Mouse (Mus musculus) heart, postnatal 14 days (tissue): ENCODE data around the gene Tmem51. TPM values are rescaled to one million over a fixed set of nuclear protein-coding genes. Genes with fewer than 3 reads are reported as not detected.
"Not testable (repeated sequence)": the region's sequence is repeated elsewhere in the genome, so short reads cannot be mapped to it uniquely, and the experiment has no call there.

Experiments used
- DNase-seq, 2 experiments: peaks; one replicate each; pipeline ENCODE4 v3.0.0; 2021 to 2022
- intact Hi-C: fragments of 180-260 bp; cut with DNase I; formaldehyde crosslinking; loops from one replicate; pipeline ENCODE4 v1.15.1; 2025
- total RNA-seq, 2 experiments: library from RNA; stranded (reverse); gene quantifications; 2 replicates each; pipeline ENCODE4 v1.2.3; 2021

The Tmem51 gene
- total RNA-seq, 2 experiments from 2014 or later: 12.0 to 12.7 TPM

DNA sequence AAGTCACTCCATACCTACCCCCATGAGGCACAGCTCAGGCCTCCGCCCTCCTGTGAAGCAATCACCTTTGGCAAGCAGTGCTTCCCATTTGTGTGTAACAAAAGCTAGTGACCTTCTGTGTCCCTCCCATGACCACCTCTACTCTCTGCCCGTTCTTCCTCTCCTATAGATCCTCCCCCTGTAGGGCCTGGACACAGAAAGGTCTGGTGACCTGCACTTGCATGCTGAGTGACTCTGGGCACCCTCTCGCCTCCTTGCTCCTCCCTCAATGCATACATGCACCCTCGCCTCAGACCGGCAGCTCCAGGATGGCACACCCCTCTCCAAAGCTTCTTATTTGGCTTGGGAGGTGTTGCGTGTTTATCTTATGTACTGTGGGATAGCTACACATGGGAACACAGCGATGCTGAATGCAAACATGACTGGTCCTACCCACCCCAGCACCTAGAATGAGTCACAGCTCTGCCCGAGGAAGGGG, 21.0 kb downstream of the Tmem51 start:
- no peak for DNase-seq
- intact Hi-C loops: no loop called here

DNA sequence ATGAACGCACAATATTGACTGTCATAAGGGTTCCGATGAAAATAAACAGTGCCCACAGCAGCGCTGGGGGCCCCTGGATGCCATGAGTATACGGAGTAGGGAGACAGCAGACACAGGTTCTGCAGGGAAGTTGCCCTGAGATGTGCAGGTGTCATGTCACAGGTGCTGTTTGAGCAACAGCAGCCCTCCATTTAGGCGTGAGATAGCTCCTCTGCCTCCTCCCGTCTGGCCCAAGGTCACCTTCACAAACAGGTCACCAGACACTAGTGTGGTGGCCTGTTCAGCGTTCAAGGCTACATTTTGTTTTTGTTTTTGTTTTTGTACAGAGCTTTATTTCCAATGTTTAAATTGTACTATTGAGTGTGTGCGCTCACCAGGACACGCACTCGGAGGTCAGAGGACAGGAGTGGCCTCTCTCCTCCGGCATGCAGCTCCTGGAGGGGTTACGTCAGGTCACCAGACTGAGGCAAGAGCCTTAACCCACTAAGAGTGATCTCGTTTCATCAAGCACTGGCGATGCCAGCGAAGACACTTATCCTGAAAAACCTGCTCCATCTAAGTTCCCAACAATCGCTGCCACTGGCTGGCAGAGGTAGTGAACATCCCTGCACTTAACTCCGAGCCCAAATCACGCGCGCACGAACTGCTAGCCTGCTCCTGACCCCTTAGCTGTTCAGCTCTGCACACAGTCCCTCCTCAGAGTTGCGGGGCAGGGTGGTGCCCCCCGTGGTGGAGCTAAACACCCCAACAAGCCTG, 22.4 kb downstream of the Tmem51 start:
- DNase-seq: no peak
- intact Hi-C loops: no loop called here

DNA sequence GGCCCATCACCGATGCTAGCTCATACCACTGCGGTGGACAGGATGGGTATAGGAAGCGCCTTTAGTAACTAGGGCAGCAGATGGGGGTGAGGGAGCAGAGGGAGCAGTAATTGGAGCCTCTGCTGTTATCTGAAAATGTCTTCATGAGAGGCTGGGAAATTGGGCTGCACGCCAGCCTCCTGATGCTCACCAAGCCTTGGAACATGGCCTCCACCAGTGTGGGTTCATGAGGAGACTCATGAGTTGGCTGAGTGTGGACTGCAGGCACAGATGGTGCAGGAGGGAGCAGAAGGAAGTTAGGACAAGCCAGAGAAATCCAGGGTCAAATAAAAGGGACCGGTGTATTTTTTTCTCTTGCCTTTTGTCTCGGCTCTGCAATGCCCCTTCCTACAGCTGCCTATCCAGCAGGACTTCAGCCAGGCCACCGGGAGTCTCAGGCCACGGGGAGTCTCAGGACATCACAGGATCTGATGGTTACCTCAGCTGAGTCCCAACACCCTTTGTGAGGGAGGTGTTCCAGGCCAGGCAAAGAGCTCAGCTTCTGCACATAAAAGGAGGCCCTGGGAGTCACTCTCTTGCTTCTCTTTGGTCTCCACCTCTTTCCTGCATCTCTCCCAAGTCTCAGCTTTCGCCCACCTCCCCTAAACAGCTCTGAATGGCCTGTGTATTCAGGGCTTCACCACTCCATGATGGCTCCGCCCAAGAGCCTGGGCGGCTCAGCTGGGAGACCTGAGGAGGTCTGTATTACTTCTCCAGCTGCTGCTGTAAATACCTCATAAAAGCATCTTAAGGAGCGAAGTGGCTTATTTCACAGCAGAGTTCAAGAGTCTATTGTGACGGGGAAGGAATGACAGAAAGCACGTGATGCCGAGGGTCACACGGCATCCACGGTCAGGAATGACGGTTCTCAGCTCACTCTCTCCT, 23.4 kb downstream of the Tmem51 start:
- DNase-seq: peak; percentile 60 to 75
- intact Hi-C loops: no loop called here

DNA sequence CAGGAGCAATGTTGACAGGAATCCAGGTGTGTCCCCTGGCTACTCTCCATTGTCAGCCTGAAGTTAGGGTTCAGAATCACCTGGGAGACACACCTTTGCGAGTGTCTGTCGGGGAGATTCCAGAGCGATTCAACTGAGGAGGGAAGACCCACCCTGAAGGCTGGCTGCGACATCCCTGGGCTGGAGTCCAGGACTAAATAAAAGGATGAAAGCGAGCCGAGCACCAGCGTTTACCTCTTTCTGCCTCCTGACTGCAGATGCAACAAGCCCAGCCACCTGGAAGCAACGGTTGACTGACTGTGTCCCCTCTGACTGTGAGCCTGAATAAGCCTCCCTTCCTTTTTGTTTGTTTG, 24.3 kb downstream of the Tmem51 start:
- intact Hi-C loops: no loop called here
- DNase-seq: no peak

DNA sequence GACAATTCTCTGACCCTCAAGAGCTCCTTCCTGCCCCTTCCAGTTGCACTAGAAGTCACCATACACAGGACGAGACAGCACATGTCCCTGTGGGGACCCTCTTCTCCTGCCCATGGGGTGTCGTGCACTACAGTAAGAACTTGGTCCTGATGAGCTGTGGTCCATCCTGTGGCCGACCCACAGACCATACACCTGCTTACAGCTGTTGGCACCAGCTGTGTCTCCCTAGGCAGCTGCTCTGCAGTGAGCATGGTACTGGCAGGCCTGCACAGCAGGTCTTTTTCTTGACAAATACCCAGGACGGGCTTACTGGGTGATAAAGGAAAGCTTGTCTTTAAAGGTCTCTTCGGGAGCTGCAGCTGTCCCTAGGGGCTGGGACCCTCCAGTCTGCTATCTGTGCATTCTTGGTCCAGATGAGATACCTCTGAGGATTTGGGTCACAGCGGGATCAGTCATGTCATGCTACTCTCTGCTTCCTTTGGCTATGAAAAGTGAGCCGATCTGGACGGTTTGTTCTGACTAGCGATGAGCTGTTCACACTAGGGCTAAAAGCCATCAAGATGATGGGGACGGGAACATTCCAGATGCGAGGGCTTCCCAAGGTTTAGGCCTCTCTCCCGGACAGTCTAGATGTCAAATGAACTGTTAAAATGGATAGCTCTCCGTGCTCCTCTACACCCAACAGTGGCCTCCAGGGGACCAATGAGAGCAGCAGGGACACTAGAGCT, 24.8 kb downstream of the Tmem51 start:
- intact Hi-C loops: no loop called here

DNA sequence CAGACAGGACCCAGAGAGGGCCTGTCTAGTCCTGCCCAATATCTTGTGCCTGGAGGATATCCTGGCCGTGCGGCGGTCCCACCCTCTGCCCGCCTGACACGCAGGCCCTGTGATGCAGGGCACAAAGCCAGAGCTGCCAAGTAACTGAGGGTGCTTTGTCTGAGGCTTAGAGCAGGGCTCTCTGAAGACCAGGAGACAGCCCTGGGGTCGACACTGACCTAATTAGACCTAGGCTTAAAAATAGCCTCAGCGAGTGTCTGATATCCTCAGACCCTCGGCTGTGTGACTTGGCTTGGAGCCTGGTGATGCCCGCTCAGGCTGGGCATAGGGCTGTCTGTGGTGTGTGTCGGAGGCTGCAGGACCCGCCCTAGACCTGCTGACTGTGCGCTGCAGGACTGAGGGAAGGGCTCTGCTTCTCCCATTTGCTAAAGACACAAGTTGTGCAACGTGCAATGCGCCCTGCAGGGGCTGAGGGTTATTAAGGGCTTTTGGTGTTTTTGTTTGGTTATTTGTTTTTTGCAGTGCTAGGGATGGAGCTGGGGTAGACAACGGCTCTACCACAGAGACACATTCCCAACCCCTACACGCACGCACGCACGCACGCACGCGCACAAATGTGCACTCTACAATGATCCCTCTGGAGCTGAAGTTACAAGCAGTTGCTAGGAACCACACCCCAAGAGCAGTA, 26.4 kb downstream of the Tmem51 start:
- intact Hi-C loops: no loop called here
- DNase-seq: peak; percentile 53 to 60

More for the DNA sequence above, 24.8 kb downstream of the Tmem51 start:
- DNase-seq: no peak

DNA sequence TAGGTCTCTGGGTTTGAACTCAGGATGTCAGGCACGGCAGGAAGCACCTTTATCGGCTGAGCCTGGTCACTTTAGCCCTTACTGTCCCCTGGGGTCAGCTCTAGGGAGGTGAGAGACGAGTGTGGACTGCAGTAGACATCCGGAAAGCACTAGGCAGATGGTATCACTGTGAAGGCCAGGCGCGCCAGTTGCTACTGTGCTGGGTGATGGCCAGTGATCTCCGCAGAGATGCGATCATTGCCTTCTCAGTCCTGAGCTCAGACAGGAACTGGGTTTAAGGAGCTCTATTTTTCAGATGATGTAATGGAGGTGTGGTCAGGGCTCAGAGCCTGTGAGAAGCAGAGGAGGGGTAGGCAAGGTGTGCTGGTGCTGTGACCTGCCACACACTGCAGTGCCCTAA, 28.5 kb downstream of the Tmem51 start:
- DNase-seq: no peak
- intact Hi-C loops: no loop called here

DNA sequence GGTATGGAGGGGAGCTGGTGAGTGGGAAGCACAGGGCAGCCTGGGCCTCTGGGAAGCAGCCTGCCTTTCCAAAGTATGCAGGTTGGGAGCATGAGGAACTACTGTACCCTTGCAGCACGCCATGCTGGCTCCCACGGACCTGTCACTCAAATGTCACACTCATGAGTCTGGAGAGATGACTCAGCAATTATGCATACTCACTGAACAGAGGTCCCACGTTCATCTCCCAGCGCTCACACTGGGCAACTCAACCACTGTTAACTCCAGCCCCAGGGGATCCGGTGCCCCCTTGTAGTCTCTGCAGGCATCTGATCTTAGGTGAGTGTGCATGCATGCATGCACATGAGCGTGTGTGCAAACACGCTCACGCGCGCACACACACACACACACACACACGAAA, 29.5 kb downstream of the Tmem51 start:
- DNase-seq: no peak
- intact Hi-C loops: no loop called here

DNA sequence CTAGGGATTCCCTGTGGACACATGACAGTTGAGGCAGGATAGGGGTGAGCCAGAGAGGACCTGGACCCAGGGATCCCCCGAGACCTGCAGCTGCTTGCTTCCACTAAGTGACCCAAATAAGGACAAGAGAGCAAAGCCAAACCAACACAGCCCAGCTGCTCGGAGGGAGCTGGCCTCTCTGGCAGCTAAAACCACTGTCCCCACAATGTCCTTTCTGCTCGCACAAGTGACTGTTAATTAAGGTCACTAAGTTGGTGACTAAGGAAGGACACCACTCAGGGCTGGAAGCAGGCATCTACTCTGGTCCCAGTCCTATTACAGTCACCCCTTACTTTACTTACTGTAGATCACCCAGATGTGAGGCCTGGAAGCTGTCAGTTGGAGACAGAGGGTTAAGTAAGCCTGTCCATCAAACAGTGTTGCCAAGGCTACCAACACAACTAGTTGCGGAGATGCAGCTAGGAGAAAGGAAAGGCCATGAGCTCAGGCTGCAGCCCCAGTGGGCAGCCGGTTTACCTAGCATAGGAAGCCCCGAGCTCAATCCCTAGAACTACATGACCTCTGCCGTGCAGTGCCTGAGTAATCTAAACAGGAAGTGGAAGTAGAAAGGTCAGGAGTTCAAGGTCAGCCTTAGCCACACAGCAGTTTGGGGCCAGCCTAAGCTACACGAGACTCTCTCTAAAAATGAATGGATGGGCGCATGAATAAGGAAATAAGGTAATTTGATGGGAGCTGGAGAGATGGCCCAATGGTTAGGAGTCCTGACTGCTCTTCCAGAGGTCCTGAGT, 30.2 kb downstream of the Tmem51 start:
- peak; percentile 37 to 55 for DNase-seq
- intact Hi-C loops: no loop called here

DNA sequence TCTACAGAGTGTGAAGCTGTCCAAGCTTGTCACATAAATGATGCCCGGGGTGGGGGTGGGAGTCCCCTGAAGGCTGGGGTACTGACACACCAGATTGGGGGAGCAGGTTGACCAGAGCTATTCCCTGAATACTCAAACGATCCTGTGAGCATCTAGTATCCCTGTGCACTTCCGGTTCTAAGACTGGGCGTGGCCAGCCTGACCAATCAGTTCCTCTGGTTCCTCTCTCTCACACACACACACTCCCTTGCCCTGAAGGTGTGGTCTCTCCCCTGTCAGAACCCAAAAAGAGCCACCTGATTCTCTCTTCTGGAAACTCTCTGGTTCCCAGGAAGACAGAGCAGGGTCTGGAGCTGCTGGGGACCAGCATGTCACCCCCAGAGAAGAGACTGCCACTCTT, 30.8 kb downstream of the Tmem51 start:
- intact Hi-C loops: no loop called here
- DNase-seq: peak in 1 of 2 experiments; percentile 31

DNA sequence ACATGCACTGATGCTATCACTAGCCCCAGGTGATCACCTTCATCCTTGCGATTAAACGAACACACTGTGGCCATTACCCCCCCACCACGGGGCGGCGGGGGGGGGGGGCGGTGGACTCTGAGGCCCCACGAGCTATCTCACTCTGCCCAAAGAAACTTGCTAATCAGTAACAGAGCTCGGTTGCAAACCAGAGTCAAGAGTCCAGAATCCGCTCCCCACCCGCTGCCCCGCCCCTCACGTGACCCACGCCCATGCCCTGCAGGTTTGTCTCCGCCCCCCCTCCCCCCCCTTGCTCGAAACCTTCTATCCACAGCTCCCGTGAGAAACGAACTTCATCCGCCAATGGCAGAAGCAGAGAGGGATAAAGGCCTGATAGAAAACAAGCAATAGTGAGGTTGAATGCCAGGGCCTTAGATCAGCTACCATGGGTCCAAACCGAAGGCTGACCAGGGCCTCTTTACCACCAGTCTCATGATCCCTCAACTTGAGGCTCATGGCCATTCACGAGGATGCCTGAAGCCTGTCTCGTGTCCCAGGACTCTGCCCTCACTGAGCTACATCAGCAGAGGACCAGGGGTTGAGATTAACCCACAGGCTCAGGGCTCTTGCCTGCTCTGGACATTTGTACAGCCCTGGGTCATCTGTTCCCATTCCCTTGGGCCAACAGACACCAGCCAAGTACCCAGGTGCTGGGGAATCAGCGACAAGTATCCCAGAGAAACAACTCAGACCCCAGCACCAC, 31.5 kb downstream of the Tmem51 start:
- intact Hi-C loops: no loop called here
- no peak for DNase-seq

DNA sequence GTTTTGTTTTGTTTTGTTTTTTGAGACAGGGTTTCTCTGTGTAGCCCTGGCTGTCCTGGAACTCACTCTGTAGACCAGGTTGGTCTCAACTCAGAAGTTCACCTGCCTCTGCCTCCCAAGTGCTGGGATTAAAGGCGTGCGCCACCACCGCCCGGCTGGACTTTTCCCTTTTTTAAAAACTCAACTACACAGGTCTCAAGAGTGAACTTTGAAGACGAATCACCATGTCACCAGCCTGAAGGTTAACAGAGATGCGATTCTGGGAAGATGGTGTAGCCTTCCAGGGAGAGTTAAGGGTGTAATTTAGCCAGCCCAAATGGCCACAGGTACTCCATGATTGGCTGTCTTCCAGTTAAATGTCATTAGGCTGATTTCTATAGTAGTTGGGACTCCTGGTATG, 32.2 kb downstream of the Tmem51 start:
- intact Hi-C loops, DNase-seq: not testable (repeated sequence)

DNA sequence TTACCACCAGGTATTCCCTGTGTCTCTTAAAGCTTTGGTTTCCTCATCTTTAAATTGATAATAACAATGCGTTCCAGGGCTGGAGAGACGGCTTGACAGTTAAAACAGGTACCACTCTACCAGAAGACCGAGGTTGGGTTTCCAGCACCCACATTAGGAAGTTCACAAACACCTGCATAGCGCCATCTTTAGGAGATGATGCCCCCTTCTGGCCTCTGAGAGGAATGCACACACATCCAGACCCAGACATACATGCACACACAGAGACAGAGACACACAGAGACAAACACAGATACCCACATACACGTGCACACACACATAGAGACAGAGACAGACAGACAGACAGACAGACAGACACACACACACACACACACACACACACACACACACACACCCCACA, 34.1 kb downstream of the Tmem51 start:
- no peak for DNase-seq
- intact Hi-C loops: no loop called here

DNA sequence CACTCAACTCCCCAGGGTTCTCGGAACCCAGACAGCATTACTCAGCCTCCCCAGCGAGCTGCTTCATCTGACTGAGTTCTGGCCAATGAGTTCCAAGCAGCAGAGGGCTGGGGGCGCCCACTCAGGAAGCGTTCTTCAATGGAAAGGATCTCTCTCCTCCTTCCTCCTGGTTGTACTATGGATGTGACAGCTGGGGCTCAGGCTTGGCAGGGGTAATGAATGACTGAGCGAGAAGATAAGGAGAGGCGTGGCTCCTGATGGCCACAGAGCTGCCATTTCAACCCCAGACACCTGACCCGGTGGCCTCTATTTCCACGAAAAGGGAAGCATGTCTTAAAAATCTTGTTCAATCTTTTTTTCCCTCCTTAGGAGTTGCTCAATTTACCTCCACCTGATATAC, 35.7 kb downstream of the Tmem51 start:
- intact Hi-C loops: no loop called here
- DNase-seq: no peak

DNA sequence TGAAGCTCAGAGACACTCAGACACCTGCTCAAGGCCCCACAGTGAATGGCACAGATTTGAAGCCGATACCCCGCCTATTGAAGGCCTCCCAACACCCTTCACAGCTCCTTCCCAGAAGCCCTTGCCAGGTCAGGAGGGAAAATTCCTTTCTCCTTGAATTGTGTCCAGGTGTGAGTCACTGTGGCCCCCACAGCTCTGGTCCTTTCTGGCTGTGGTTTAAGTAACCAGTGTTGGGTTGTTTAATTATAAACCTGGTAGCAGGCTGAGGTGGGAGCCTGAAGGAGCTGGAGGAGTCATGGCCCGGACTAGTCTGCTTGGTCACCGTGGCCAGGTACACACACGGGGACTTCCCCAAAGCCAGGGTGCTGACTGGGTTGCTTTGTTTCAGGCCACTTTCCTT, 37.1 kb downstream of the Tmem51 start:
- no peak for DNase-seq
- intact Hi-C loops: no loop called here

DNA sequence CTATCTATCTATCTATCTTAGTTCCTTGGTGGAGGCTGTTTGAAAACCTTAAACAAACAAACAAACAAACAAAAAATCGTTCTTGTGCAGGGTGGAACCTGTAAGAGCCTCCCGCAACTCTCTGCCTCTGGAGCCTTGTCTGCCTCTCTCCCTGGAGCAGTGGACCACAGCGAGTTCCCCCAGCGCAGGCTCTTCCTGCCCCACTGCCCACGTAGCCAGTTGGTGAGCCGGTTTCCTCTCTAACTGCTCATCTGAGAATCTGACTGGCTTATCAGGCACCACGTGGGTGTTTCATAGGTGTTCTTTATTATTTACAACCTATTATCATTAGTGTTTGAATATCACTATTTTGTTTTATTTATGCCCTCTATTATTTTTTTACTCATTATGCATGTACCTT, 37.6 kb downstream of the Tmem51 start:
- DNase-seq: no peak
- intact Hi-C loops: no loop called here

DNA sequence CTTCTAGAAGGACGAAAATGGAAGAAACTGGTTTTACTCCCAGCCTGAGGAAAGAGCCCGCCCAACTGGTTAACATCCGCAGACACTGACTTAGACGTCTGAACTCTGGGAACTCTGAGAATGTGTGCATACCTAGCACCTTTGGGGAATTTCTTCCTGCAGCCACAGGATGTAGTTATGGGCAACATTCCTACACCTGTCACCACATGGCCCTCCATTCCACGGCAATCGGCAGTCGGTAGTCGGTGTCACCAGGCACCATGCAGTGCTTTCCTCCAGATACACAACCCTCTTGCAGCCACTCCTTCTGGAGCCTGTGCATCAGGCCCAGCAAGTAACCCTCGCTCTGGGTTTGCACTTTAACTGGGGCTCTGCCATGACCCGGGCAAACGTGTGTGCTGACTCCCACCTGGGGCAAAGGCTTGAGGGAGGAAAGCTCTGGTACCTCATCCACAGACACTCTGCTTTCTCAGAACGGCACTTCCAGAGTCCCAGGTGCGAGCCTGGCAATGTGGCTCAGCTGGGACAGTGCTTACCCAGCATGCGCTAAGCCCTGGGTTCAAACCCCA, 38.4 kb downstream of the Tmem51 start:
- no peak for DNase-seq
- intact Hi-C loops: no loop called here

DNA sequence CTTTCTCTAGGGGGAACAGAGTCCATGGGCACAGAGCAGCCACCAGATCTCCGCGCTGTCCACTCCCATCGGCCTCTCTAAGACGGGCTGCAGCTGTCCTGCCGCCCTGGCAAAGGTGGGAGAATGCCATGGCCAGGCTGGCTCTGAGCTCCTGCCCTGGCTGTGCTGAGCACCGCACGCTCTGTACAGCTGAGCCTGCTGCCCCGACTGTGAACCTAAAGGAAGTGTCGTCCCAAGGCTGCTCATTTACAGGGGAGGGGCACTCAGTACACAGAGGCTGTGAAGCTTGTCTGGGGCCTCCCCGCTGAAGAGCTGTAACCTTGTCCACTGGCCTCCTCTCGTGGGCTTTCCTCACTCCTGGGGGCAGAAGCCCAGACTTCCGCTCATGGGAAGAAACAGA, 39.7 kb downstream of the Tmem51 start:
- intact Hi-C loops: no loop called here
- no peak for DNase-seq
